Mouse (Mus musculus) stomach, postnatal 0 days (tissue): ENCODE results near the gene Slc1a3.

Experiments used
- CTCF ChIP-seq: IDR thresholded peaks from 2 replicates; pipeline ENCODE4 v1.5.1; 2016; ENCODE audit warnings: antibody characterized with exemption, low read depth, mild to moderate bottlenecking, moderate library complexity
- EP300 ChIP-seq: optimal IDR thresholded peaks from 2 replicates; pipeline ENCODE3; 2016; ENCODE audit warnings: antibody characterized with exemption

DNA sequence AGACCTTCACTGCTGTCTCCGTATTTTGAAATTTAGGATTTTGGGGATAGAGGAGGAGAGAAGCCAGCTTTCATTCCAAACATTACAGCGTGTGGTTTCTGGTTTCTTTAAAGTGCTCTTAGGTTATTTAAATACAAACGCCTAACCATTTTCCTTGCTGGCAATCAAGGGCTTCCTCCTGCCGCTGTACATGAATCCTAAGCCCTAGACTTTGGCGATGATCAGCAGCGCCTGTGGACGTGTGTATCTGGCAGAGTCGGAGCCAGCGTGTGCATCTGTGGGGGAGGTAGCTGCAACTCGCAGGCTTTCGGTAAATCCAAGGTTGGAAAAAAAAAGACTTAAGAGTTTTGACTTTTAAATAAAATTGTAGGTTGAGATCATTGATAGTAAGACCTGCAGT, 986 bp downstream of the Slc1a3 start:
- TF ChIP-seq EP300 = no peak
- TF ChIP-seq CTCF = no peak
